Mouse (Mus musculus) adrenal gland, adult (tissue): ENCODE results near the gene Pdzrn3.

ENCODE experiments used
- DNase-seq, 2 experiments: peaks; one replicate each; pipeline ENCODE4 v3.0.0; 2022 to 2023; ENCODE audit warnings: low spot score in 1 of 2; ENCODE audit not compliant: inconsistent age in 2 of 2

Pdzrn3 gene

DNA sequence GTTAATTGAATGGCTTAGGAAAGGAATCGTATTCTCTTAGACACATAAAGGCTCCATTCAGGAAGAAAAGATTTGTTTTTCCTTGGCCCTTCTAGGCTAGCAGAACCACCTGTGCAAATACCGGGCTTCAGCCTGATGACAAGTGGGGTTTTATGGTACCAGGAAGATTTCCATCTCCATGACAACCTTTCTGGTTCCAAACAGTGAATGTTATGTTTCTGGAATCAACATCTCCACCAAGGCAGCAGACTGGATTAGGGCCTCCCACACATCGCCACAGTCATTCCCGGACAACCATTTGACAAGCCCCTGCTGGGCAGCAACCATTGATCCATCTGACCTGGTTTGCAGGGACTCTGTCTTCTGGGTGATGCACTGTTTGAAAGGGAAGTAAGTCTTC lies 114.2 kb downstream of the Pdzrn3 start:
- no peak for DNase-seq

GRCm38 (mm10) chr6:101261513-101261912 lies 116.2 kb downstream of the Pdzrn3 start:
- peak in 1 of 2 experiments; percentile 81 for DNase-seq

DNA sequence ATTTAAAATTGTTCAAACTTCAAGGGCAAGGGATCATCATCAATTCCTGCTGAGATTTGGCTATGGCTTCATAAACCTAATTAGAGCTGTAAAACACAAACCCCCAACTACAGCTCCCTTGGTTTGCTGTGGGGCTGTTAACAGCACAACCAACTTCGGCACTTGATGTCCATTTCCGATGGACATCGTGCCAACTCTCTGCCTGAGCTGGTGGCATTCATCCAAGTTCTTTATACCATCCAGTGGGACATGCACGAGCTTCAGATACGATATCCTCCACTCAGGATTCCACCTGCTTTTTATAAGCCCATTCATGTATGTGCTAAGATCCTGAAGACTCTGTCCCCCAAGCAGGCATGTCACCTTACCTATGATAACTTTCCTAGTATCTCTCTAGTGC lies 118.3 kb downstream of the Pdzrn3 start:
- DNase-seq: peak; percentile 41 to 64

GRCm38 (mm10) chr6:101257418-101257817 lies 120.3 kb downstream of the Pdzrn3 start:
- peak; percentile 67 to 82 for DNase-seq

DNA sequence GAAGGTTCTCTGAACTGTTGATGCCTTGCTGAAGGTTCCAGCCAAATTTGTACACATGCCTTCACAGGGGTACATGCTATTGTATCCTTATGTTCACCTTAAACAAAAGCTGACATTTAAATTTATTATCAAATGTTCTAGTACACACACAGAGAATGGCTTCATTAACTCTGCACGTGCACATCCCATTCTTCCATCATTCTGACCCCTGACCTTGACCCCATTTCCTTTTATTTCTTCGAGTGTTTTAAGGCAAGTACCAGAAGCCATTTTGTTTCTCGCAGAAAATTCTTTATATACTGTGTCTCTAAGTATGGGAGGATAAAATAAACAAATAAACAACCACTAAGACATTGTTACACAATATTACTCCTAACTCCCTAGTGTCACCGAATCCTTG lies 123.0 kb downstream of the Pdzrn3 start:
- no peak for DNase-seq

- peak in 1 of 2 experiments; percentile 55 for DNase-seq
These were observed 125.6 kb downstream of the Pdzrn3 start for GRCm38 (mm10) chr6:101251916-101252603.

DNA sequence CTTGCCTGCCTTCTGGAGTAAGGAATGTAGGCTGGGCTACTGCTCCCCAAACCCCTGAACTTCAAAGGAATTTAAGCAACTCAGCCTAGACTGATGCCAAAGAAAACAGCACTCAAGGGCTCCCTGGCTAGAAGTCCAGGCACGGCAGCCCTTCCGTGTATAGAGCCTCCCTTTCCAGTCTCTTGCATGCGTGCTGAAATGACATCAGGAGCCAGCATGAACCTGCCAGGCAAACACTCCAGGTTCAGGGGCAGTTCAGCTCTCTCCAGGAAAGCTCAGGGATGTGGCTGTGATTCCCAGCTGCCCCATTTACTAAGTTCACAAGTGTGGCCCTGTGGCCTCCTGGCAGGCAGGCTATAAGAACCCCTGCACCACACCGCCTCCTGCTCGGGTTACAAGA lies 126.5 kb downstream of the Pdzrn3 start:
- peak; percentile 61 to 87 for DNase-seq

- no peak for DNase-seq
These were observed 131.6 kb downstream of the Pdzrn3 start for GRCm38 (mm10) chr6:101246137-101246536.

DNA sequence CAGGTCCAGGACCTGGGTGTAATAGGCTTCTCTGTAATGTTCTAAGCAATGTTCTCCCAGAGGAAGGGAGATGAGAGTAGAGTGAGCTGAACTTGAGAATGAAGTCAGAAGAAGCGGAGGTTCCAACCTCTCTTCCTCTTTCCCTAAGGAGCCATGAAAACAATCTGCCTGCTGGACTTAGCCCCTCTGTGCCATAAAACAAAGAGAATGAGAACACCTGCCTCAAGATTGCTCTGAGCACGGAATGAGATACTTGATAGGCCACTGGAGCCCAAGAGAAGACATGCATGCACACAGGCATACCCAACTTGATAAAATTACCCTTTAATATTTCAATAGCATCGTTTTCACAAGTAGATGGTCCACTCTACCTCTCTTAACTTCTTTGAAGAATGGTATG lies 133.3 kb downstream of the Pdzrn3 start:
- DNase-seq: no peak

- no peak for DNase-seq
These were observed 134.4 kb downstream of the Pdzrn3 start for GRCm38 (mm10) chr6:101243189-101243815.

GRCm38 (mm10) chr6:101236641-101237246 lies 141.0 kb downstream of the Pdzrn3 start:
- no peak for DNase-seq

- DNase-seq: peak in 1 of 2 experiments; percentile 42
These were observed 141.5 kb downstream of the Pdzrn3 start for GRCm38 (mm10) chr6:101236230-101236629.

DNA sequence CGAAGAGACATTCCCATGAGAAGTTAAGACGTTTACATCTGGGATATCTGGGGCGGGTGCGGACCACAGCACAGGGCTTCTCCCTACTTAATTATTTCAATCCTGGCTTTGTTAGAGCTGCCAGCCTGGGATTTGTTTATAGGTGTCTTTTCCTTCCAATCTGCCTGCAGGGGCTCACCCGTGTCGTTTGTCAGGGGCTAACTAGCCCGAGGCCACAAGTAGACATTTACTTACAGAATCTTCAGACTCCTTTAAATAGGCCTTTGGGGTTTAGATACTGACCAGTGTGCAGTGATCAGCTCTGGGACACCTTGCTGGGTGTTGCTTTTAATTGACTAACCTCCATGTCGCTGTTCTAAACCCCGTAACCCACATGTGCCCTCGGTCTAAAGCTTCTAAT lies 143.3 kb downstream of the Pdzrn3 start:
- no peak for DNase-seq

DNA sequence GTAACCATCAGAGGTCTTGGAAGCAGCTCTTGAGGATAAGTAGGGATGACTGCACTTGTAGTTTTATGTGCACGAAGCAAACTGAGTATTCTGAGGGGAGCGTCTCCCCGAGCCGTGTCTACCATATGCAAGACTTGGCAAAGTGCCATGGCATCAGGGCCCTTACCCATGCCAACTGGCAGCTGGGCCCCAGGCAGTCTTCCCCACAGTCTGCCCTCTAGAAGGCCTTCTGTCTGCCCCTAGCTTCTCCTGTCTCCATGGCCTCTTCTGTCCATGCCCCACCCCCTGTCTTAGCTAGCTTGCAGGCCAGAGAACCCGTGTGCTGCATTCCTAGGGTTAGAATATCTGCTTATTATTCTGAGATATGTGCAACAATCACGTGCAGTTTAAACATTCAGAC lies 144.0 kb downstream of the Pdzrn3 start:
- DNase-seq: no peak

DNA sequence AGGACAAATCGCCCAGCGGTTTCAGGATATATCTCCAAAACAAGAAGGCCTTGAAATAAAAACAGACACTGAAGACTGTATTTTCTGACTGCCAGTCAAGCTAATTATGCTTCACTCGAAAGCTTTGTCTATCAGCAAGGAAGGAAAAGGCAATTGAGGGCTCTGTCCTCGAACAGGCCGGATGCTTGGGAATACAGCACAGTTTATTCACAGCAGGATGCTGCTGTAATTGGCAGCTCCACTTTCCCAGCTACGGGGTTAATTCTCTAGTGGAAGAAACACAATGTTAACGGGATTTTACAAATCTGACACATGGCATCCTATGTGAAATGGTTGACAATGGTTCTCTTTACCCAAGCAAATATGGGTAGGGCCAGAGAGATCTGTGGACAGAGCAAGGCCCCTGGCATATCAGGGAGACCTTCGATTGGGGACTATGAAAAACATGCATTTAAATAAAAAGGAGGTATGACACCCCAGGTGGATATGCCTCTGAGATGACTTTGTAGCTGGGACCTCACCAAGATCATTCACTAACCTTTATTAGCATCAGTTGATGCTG lies 150.3 kb downstream of the Pdzrn3 start:
- DNase-seq: no peak

- DNase-seq: no peak
These were observed 157.4 kb downstream of the Pdzrn3 start for GRCm38 (mm10) chr6:101220307-101220706.

DNA sequence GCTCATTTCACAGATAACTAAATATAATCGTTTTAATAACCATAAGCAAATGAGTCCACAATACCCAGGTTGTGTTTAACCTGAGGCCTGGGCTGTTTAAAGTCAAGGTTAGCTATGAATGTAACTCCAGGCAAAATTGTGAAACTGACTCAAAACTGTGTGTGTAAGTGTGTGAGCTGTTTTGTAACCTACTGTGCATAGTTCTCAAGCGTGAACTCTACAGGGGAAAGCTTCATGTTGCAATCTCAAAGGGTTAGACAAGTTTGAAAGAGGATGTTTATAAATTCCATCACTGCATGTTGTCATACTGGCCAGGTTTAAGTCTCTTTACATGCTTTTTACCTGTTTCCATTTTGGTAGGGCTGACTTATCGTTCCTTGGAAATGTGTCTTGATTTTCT lies 158.7 kb downstream of the Pdzrn3 start:
- peak in 1 of 2 experiments; percentile 47 for DNase-seq

DNA sequence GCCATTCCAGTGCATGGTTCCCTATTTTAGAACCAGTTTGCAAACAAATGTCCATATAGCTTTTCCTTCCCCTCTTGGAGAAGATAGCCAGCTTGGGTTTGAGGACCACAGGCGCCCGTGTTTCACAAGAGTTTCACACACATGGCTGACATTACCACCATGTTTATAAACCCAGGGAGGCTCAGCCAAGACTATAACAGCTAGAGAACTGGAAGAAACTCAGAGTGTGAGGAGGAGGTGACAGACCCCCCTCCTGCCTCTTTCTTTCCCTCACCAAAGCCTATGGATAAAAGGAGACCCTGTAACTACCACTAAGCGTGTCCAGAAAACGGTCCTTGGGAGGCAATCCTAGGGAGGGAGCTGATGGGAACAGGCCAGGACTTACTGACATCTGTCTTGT lies 159.5 kb downstream of the Pdzrn3 start:
- DNase-seq: peak in 1 of 2 experiments; percentile 39

GRCm38 (mm10) chr6:101217756-101218155 lies 159.9 kb downstream of the Pdzrn3 start:
- peak in 1 of 2 experiments; percentile 40 for DNase-seq

GRCm38 (mm10) chr6:101215436-101215791 lies 162.3 kb downstream of the Pdzrn3 start:
- peak; percentile 24 to 51 for DNase-seq

- DNase-seq: peak in 1 of 2 experiments; percentile 30
These were observed 162.8 kb downstream of the Pdzrn3 start for GRCm38 (mm10) chr6:101214734-101215435.
